Mouse (Mus musculus) heart, embryonic 16.5 days (tissue): ENCODE measurements at regions not wholly inside any gene's neighbourhood (a gene's known extent, or its start where the extent isn't known, plus 50 kb on each side); places are given as distances from the start of the nearest gene placed in this dataset.

Experiments used
- ATAC-seq: fragments of 200-750 bp; cut with Nextera tagmentation; replicated peaks from 2 replicates; pipeline ENCODE4 v1.8.0; 2017; ENCODE audit warnings: moderate number of reproducible peaks; ENCODE audit not compliant: insufficient read depth, low FRiP score; ENCODE audit errors: extremely low read depth
- H3K27ac ChIP-seq: fragments of 300-500 bp; sonication (generic); 2 replicates; pipeline ENCODE4 v1.5.1; 2014; ENCODE audit warnings: mild to moderate bottlenecking, low read length, control low read depth, moderate library complexity
- H3K27me3 ChIP-seq: fragments of 300-500 bp; sonication (generic); 2 replicates; pipeline ENCODE4 v1.6.1; 2014; ENCODE audit warnings: low read length, mixed read lengths; ENCODE audit not compliant: control insufficient read depth, insufficient read depth
- H3K36me3 ChIP-seq: fragments of 300-500 bp; sonication (generic); 2 replicates; pipeline ENCODE4 v1.6.1; 2014; ENCODE audit not compliant: control insufficient read depth, insufficient read depth
- H3K4me1 ChIP-seq: fragments of 300-500 bp; sonication (generic); 2 replicates; pipeline ENCODE4 v1.6.1; 2014; ENCODE audit warnings: low read length, mixed read lengths; ENCODE audit not compliant: control insufficient read depth, insufficient read depth
- H3K4me2 ChIP-seq: fragments of 300-500 bp; sonication (generic); 2 replicates; pipeline ENCODE4 v1.6.1; 2014; ENCODE audit warnings: low read depth, mild to moderate bottlenecking, control low read depth, low read length
- H3K4me3 ChIP-seq: fragments of 300-500 bp; sonication (generic); 2 replicates; pipeline ENCODE4 v1.5.1; 2014; ENCODE audit warnings: mild to moderate bottlenecking, control low read depth, low read length
- H3K9ac ChIP-seq: fragments of 300-500 bp; sonication (generic); 2 replicates; pipeline ENCODE4 v1.6.1; 2014; ENCODE audit warnings: low read length, control low read depth
- H3K9me3 ChIP-seq: fragments of 300-500 bp; sonication (generic); replicated peaks from 2 replicates; pipeline ENCODE4 v1.6.1; 2016; ENCODE audit warnings: low read length; ENCODE audit not compliant: control insufficient read depth
- WGBS: fragments of 180-500 bp; shearing (Covaris S2); extraction: QIAGEN DNeasy Blood & Tissue Kit; methylation state at CpG from one replicate; pipeline ENCODE4 v1.1.7; 2014; 5-methylcytosine and 5-hydroxymethylcytosine counted together

GRCm38 (mm10) chr13:39950203-39950602 lies 411.0 kb downstream of the Ofcc1 start:
- H3K9ac ChIP-seq = no peak overlapping the region
- H3K4me1 ChIP-seq = peaks cover 5% of the 10 kb centered on the region
- no peaks in the 10 kb centered on the region for H3K27me3 ChIP-seq
- ATAC-seq = no peak
- H3K4me3 ChIP-seq = no peak overlapping the region
- no peak overlapping the region for H3K4me2 ChIP-seq
- H3K9me3 ChIP-seq = no peaks in the 10 kb centered on the region
- 49% methylated on average over 7 of the region's 7 CpGs for WGBS
- no peak overlapping the region for H3K27ac ChIP-seq
- H3K36me3 ChIP-seq = no peaks in the 10 kb centered on the region

DNA sequence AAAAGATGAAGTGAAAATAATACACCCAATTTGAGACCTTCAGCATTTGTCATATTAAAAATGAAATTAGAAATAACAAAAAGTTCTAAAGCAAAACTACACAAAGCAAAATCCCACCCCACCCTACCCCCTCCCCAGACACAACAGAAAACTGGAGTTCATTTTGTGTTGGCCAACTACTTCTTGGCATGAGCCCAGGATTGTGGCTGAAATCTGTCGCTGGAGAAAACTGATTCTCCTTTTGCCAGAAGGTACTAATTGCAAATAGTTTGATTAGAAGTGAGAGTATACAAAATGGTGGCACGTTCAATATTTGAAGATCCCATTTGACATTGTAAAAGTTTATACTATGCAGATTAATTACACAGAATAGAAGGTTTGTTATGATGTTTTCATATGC lies 426.0 kb downstream of the Ofcc1 start:
- no peak overlapping the region for H3K4me2 ChIP-seq
- H3K36me3 ChIP-seq = no peaks in the 10 kb centered on the region
- 56% methylated on average over 2 of the region's 2 CpGs for WGBS
- ATAC-seq = no peak
- no peak overlapping the region for H3K9ac ChIP-seq
- no peak overlapping the region for H3K27ac ChIP-seq
- H3K4me1 ChIP-seq = no peaks in the 10 kb centered on the region
- no peaks in the 10 kb centered on the region for H3K9me3 ChIP-seq
- H3K4me3 ChIP-seq = no peak overlapping the region
- H3K27me3 ChIP-seq = no peaks in the 10 kb centered on the region

DNA sequence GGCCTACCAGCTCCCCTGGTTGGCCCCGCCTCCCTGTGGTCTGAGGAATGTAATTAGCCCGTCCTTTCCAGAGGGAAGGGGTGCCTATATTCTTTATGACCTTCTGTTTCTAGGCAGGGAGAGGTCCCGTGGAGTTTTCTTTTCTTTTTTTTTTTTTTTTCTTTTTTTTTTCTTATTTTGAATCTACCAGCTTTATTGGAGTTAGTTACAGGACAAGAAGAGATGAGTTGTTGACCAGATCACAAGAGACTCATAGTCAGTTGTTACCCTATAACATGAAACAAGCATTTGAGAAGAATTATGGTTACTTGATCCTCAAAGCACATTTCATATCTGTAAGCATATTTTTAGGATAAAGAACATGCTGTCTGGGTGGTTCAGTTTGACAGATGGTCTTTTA lies 429.8 kb downstream of the Ofcc1 start:
- H3K4me1 ChIP-seq = no peaks in the 10 kb centered on the region
- WGBS = 75% methylated on average over 3 of the region's 3 CpGs
- no peaks in the 10 kb centered on the region for H3K9me3 ChIP-seq
- no peaks in the 10 kb centered on the region for H3K27me3 ChIP-seq
- no peak overlapping the region for H3K27ac ChIP-seq
- H3K4me3 ChIP-seq = no peak overlapping the region
- H3K4me2 ChIP-seq = no peak overlapping the region
- no peak overlapping the region for H3K9ac ChIP-seq
- H3K36me3 ChIP-seq = no peaks in the 10 kb centered on the region
- ATAC-seq = no peak

DNA sequence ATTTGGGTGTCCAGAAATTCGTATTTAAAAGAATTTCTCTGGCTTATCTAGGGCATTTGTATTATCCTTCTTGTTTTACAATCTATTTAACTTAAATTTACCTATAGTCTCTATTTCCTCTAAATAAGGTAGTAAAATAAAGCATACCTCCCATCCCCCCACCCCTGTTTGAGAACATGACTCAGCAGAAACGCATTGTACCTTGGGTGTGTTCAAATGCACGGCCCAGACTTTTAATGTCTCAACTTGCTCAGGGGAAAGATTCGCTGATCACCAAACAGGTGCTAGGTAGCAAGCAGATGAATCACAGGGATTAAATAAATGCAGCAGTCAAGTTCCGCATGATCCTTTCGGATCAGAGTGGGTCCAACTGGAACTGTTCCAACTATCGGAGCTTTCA lies 432.7 kb downstream of the Ofcc1 start:
- no peak for ATAC-seq
- Histone ChIP-seq H3K4me2 (no peak overlapping the region), H3K27me3 (no peaks in the 10 kb centered on the region), H3K9ac (no peak overlapping the region), H3K4me1 (no peaks in the 10 kb centered on the region), H3K9me3 (no peaks in the 10 kb centered on the region), H3K36me3 (no peaks in the 10 kb centered on the region), H3K4me3 (no peak overlapping the region), H3K27ac (no peak overlapping the region)
- 81% methylated on average over 7 of the region's 7 CpGs for WGBS

- Histone ChIP-seq H3K4me3 (no peak overlapping the region), H3K9ac (no peak overlapping the region), H3K27me3 (no peaks in the 10 kb centered on the region), H3K9me3 (no peaks in the 10 kb centered on the region), H3K36me3 (no peaks in the 10 kb centered on the region), H3K4me1 (no peaks in the 10 kb centered on the region), H3K4me2 (no peak overlapping the region), H3K27ac (no peak overlapping the region)
- ATAC-seq = no peak
- WGBS = 84% methylated on average over 4 of the region's 4 CpGs
Observed at GRCm38 (mm10) chr13:39924366-39924765, 436.9 kb downstream of the Ofcc1 start.

GRCm38 (mm10) chr13:39923113-39923512 lies 438.1 kb downstream of the Ofcc1 start:
- H3K36me3 ChIP-seq = no peaks in the 10 kb centered on the region
- H3K27ac ChIP-seq = no peak overlapping the region
- no peaks in the 10 kb centered on the region for H3K27me3 ChIP-seq
- ATAC-seq = no peak
- no peak overlapping the region for H3K4me2 ChIP-seq
- H3K9ac ChIP-seq = no peak overlapping the region
- no peaks in the 10 kb centered on the region for H3K9me3 ChIP-seq
- no peaks in the 10 kb centered on the region for H3K4me1 ChIP-seq
- H3K4me3 ChIP-seq = no peak overlapping the region
- WGBS = 55% methylated on average over 9 of the region's 9 CpGs

- Histone ChIP-seq H3K36me3 (no peaks in the 10 kb centered on the region), H3K9me3 (no peaks in the 10 kb centered on the region), H3K4me2 (no peak overlapping the region), H3K4me1 (no peaks in the 10 kb centered on the region), H3K4me3 (no peak overlapping the region), H3K27ac (no peak overlapping the region), H3K27me3 (no peaks in the 10 kb centered on the region), H3K9ac (no peak overlapping the region)
- no peak for ATAC-seq
- WGBS = 67% methylated on average over 10 of the region's 10 CpGs
Observed at GRCm38 (mm10) chr13:39907720-39908119, 453.5 kb downstream of the Ofcc1 start.

DNA sequence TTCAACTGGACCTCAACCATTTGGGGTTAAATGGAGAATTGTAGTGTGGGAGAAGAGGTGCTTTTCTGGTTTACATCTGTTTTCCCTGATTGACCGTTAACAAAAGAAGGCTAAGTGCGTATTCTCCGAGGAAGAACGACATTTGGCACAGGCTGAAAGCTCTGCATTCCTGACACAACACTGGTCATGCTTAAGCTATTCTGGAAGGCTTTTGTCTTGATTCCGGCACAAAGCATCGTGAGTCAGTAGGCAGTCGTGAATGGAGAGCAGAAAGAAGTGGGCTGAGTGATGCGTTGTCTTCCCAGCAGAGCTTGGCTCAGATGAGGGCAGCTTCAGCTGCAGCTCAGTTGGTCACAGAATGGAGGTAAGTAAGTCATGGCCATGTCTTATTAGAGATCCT lies 457.0 kb downstream of the Ofcc1 start:
- no peaks in the 10 kb centered on the region for H3K4me1 ChIP-seq
- no peak overlapping the region for H3K4me3 ChIP-seq
- no peak overlapping the region for H3K27ac ChIP-seq
- H3K27me3 ChIP-seq = no peaks in the 10 kb centered on the region
- H3K9ac ChIP-seq = no peak overlapping the region
- no peak for ATAC-seq
- WGBS = 68% methylated on average over 8 of the region's 8 CpGs
- H3K4me2 ChIP-seq = no peak overlapping the region
- H3K36me3 ChIP-seq = no peaks in the 10 kb centered on the region
- H3K9me3 ChIP-seq = no peaks in the 10 kb centered on the region

- WGBS = 57% methylated on average over 3 of the region's 3 CpGs
Observed at GRCm38 (mm10) chr13:39903319-39903718, 457.9 kb downstream of the Ofcc1 start.

DNA sequence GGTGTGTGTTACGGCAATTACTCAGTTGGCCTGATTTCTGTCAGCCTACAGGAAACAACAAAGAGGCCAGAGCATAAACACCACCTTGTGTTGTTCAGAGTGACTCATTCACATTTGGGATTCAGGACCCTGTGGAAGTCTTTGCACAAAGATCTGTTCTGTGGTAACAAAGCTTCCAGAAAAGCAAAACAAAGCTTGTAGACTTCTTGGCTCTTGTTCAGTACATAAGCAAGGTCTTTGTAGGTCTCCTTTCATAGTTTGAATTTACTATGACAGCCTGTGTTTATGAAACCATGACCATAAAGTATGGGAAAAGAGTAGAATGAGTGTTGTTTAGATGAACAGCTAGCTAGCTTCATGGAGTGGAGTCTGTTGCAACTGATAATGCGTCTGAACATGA lies 461.9 kb downstream of the Ofcc1 start:
- no peaks in the 10 kb centered on the region for H3K9me3 ChIP-seq
- no peak overlapping the region for H3K4me2 ChIP-seq
- no peaks in the 10 kb centered on the region for H3K36me3 ChIP-seq
- no peak overlapping the region for H3K4me3 ChIP-seq
- H3K9ac ChIP-seq = no peak overlapping the region
- H3K27ac ChIP-seq = no peak overlapping the region
- WGBS = 85% methylated on average over 2 of the region's 2 CpGs
- H3K27me3 ChIP-seq = no peaks in the 10 kb centered on the region
- no peak for ATAC-seq
- H3K4me1 ChIP-seq = no peaks in the 10 kb centered on the region

More at GRCm38 (mm10) chr13:39903319-39903718, 457.9 kb downstream of the Ofcc1 start:
- Histone ChIP-seq H3K9ac (no peak overlapping the region), H3K4me1 (no peaks in the 10 kb centered on the region), H3K4me3 (no peak overlapping the region), H3K4me2 (no peak overlapping the region), H3K27me3 (no peaks in the 10 kb centered on the region), H3K36me3 (no peaks in the 10 kb centered on the region), H3K9me3 (no peaks in the 10 kb centered on the region), H3K27ac (no peak overlapping the region)
- no peak for ATAC-seq
